Mouse (Mus musculus) urinary bladder, postnatal 10 days (tissue): ENCODE results near the gene Cdc45.

Experiments
- DNase-seq: peaks from one replicate; pipeline ENCODE4 v3.0.0; 2022; ENCODE audit warnings: low spot score

Cdc45 gene

GRCm38 (mm10) chr16:18788627-18789406, 23.0 kb downstream of the Cdc45 start:
- DNase-seq, result no peak

GRCm38 (mm10) chr16:18786652-18787051, 25.1 kb downstream of the Cdc45 start:
- DNase-seq, result no peak

- no peak for DNase-seq
Observed at GRCm38 (mm10) chr16:18785485-18785884, 26.3 kb downstream of the Cdc45 start.

GRCm38 (mm10) chr16:18785025-18785424, 26.8 kb downstream of the Cdc45 start:
- no peak for DNase-seq

- DNase-seq, result no peak
Observed at GRCm38 (mm10) chr16:18781810-18782209, 30.0 kb downstream of the Cdc45 start.

- no peak for DNase-seq
Observed at GRCm38 (mm10) chr16:18778461-18778860, 33.3 kb downstream of the Cdc45 start.

- no peak for DNase-seq
Observed at GRCm38 (mm10) chr16:18777101-18778080, 34.4 kb downstream of the Cdc45 start.

GRCm38 (mm10) chr16:18776556-18777100, 35.2 kb downstream of the Cdc45 start, which contains the start of gene Cldn5:
TSS of gene Cldn5 (plus strand) at chr16:18776847.
- no peak for DNase-seq

- DNase-seq, result no peak
Observed at GRCm38 (mm10) chr16:18775621-18776555, 35.9 kb downstream of the Cdc45 start.

- no peak for DNase-seq
Observed at GRCm38 (mm10) chr16:18773936-18774335, 37.9 kb downstream of the Cdc45 start.

- DNase-seq, result no peak
Observed at GRCm38 (mm10) chr16:18769501-18769900, 42.3 kb downstream of the Cdc45 start.

- no peak for DNase-seq
Observed at GRCm38 (mm10) chr16:18766390-18766789, 45.4 kb downstream of the Cdc45 start.

GRCm38 (mm10) chr16:18762960-18763359, 48.8 kb downstream of the Cdc45 start:
- DNase-seq, result no peak

GRCm38 (mm10) chr16:18761734-18762133, 50.1 kb downstream of the Cdc45 start:
- no peak for DNase-seq

- DNase-seq, result no peak
Observed at GRCm38 (mm10) chr16:18751885-18752499, 59.8 kb downstream of the Cdc45 start.

GRCm38 (mm10) chr16:18751101-18751500, 60.7 kb downstream of the Cdc45 start:
- no peak for DNase-seq

- DNase-seq, result no peak
Observed at GRCm38 (mm10) chr16:18746268-18747122, 65.3 kb downstream of the Cdc45 start.

GRCm38 (mm10) chr16:18738303-18738702, 73.5 kb downstream of the Cdc45 start:
- DNase-seq, result no peak

GRCm38 (mm10) chr16:18733100-18733956, 78.5 kb downstream of the Cdc45 start:
- no peak for DNase-seq
